Comparison of ENCODE assay signal across 8 mouse cellular contexts in genomic region chr7:127017950-127018345, GRCm38 (mm10). TPM values are rescaled to one million over a fixed set of nuclear protein-coding genes. Genes with fewer than 3 reads are reported as not detected.
DNase-seq lines count a peak whose midpoint lies in the region; ATAC-seq and TF ChIP-seq lines count a peak whose summit lies in the region.

No protein-coding gene starts in this region.

- H3K4me1 ChIP-seq in heart, adult 2 months (ENCODE audit: control insufficient read depth, insufficient read depth, low read length): peaks cover 15% of the 10 kb centered on the region
- peaks cover 84% of the 10 kb centered on the region for H3K4me1 ChIP-seq in E14TG2a.4 (replicated peaks; ENCODE audit: low read depth, low read length)
- peaks cover 72% of the 10 kb centered on the region for H3K4me1 ChIP-seq in forebrain, embryonic 16.5 days (replicated peaks; ENCODE audit: control insufficient read depth, insufficient read depth, low read length)
- H3K4me1 ChIP-seq in liver, embryonic 14.5 days (replicated peaks; ENCODE audit: control insufficient read depth in 2 of 2, insufficient read depth in 2 of 2, low read length in 1 of 2): peaks cover 9 to 30% of the 10 kb centered on the region in 2 experiments

- TF ChIP-seq CTCF in heart, adult 2 months (IDR thresholded peaks at IDR 0.05): no peak
- TF ChIP-seq CTCF in E14TG2a.4 (conservative IDR thresholded peaks at IDR 0.05; ENCODE audit: low read length): no peak
- TF ChIP-seq CTCF in liver, embryonic 14.5 days (IDR thresholded peaks at IDR 0.05; ENCODE audit: low read depth): no peak

- H3K4me3 ChIP-seq in heart, adult 2 months: no peak overlapping the region
- H3K4me3 ChIP-seq in E14TG2a.4 (replicated peaks; ENCODE audit: low read length): peak overlapping the region; percentile 97
- no peak overlapping the region for H3K4me3 ChIP-seq in forebrain, embryonic 16.5 days (replicated peaks; ENCODE audit: low read length)
- H3K4me3 ChIP-seq in liver, embryonic 14.5 days (ENCODE audit: insufficient read depth in 1 of 2, low read depth in 2 of 2, low read length in 2 of 2): no peak overlapping the region

- H3K9me3 ChIP-seq in E14TG2a.4 (ENCODE audit: low read length): no peaks in the 10 kb centered on the region
- no peaks in the 10 kb centered on the region for H3K9me3 ChIP-seq in forebrain, embryonic 16.5 days (ENCODE audit: control insufficient read depth, low read length)
- no peaks in the 10 kb centered on the region for H3K9me3 ChIP-seq in liver, embryonic 14.5 days (ENCODE audit: control insufficient read depth, low read length)

- no peak for TF ChIP-seq POLR2A in heart, adult 2 months (IDR thresholded peaks at IDR 0.05; ENCODE audit: insufficient read depth, low read depth, low read length)

- TF ChIP-seq EP300 in heart, adult 2 months (IDR thresholded peaks at IDR 0.05; ENCODE audit: insufficient read depth, low read depth, low read length): no peak
- no peak for TF ChIP-seq EP300 in liver, embryonic 14.5 days (IDR thresholded peaks at IDR 0.05; ENCODE audit: low read depth)

- no peaks in the 10 kb centered on the region for H3K27me3 ChIP-seq in heart, adult 2 months (ENCODE audit: control insufficient read depth, insufficient read depth, low read length)
- H3K27me3 ChIP-seq in E14TG2a.4 (ENCODE audit: insufficient read depth, low read length): no peaks in the 10 kb centered on the region
- no peaks in the 10 kb centered on the region for H3K27me3 ChIP-seq in forebrain, embryonic 16.5 days (replicated peaks; ENCODE audit: control insufficient read depth, insufficient read depth, low read length)
- no peaks in the 10 kb centered on the region for H3K27me3 ChIP-seq in liver, embryonic 14.5 days (ENCODE audit: control insufficient read depth, insufficient read depth, low read length)

- H3K36me3 ChIP-seq in heart, adult 2 months (ENCODE audit: control insufficient read depth, insufficient read depth, low read length): peaks cover 5% of the 10 kb centered on the region
- H3K36me3 ChIP-seq in E14TG2a.4 (ENCODE audit: insufficient read depth, low read length): peaks cover 56% of the 10 kb centered on the region
- H3K36me3 ChIP-seq in forebrain, embryonic 16.5 days (ENCODE audit: control insufficient read depth, insufficient read depth): peaks cover 15% of the 10 kb centered on the region
- peaks cover 12% of the 10 kb centered on the region for H3K36me3 ChIP-seq in liver, embryonic 14.5 days (replicated peaks; ENCODE audit: control insufficient read depth, insufficient read depth, low read depth)

- no peak for ATAC-seq in forebrain, embryonic 16.5 days
- ATAC-seq in liver, embryonic 14.5 days (ENCODE audit: insufficient read depth): no peak

- WGBS in heart, adult 2 months: 52% methylated on average over 6 of the region's 6 CpGs
- WGBS in forebrain, embryonic 16.5 days: 55% methylated on average over 6 of the region's 6 CpGs
- WGBS in liver, embryonic 14.5 days (ENCODE audit: insufficient replicate concordance): 46% methylated on average over 6 of the region's 6 CpGs

- intact Hi-C loops in heart, adult 2 months (cut with DNase I): loop anchor here (1.0 to 10.0 kb wide), 4 partner anchors 7 to 177 kb away; partner anchors contain the start of genes Cd2bp2 and Cdiptos

- DNase-seq in heart, adult 2 months: peak in 1 of 2 experiments; percentile 8
- no peak for DNase-seq in heart, adult 8-10 months (ENCODE audit: low spot score)
- DNase-seq in liver, embryonic 14.5 days (ENCODE audit: low read depth in 3 of 3, low spot score in 3 of 3): no peak
- no peak for DNase-seq in ovary, adult 18-20 months (ENCODE audit: low spot score)
- DNase-seq in kidney, adult 9 months: no peak
- DNase-seq in frontal cortex, postnatal 25 days (ENCODE audit: low spot score in 2 of 2): no peak

- peak overlapping the region; percentile 93 for H3K27ac ChIP-seq in heart, adult 2 months
- H3K27ac ChIP-seq in forebrain, embryonic 16.5 days (ENCODE audit: low read length): peak overlapping the region; percentile 78
- peak overlapping the region; percentile 14; the same call in 1 of the 2 replicates for H3K27ac ChIP-seq in liver, embryonic 14.5 days

- H3K9ac ChIP-seq in heart, adult 2 months (ENCODE audit: low read depth, low read length): 0 out of 2 replicates have a peak overlapping the region, but pooled peaks have one; percentile 12
- peak overlapping the region; percentile 15 for H3K9ac ChIP-seq in forebrain, embryonic 16.5 days (replicated peaks; ENCODE audit: low read depth, low read length)
- H3K9ac ChIP-seq in liver, embryonic 14.5 days (replicated peaks): no peak overlapping the region; the same call in 1 of the 2 replicates

- H3K79me2 ChIP-seq in heart, adult 2 months (replicated peaks; ENCODE audit: control insufficient read depth, insufficient read depth, low read length): peaks cover 2% of the 10 kb centered on the region; the same call in 1 of the 2 replicates

- peak overlapping the region; percentile 8 for H3K4me2 ChIP-seq in forebrain, embryonic 16.5 days (ENCODE audit: low read length)
- peak overlapping the region; percentile 31; the same call in 1 of the 2 replicates for H3K4me2 ChIP-seq in liver, embryonic 14.5 days (ENCODE audit: low read depth)

RNA-seq across cellular contexts. Expression of gene Pagr1a, which starts 0.8 kb away (rescaled TPM):
- total RNA-seq in heart, adult 2 months (2021): 10 to 100 TPM; 12.8 to 21.4 TPM
- polyA plus RNA-seq in heart, adult 2 months (2012; rRNA removed): 3.6 and 4.3 TPM in 2 replicates
- total RNA-seq in heart, adult 8-10 months (2022): 10 to 100 TPM in 2 of 4 experiments, 1 to 10 TPM in 2; 8.3 to 22.2 (median 10.5) TPM
- 22.9 and 39.8 TPM in 2 replicates for polyA plus RNA-seq in forebrain, embryonic 16.5 days (2015; fragmentation: Nextera tagmentation; extraction: Ambion mirVana)
- 8.0 and 15.2 TPM in 2 replicates for polyA plus RNA-seq in liver, embryonic 14.5 days (2012; rRNA removed)
- polyA plus RNA-seq in liver, embryonic 14.5 days (2014; fragmentation: Nextera tagmentation; extraction: Ambion mirVana): 27.3 and 32.2 TPM in 2 replicates

RNA-seq across cellular contexts. Expression of gene Pagr1b, which starts 1.7 kb away (rescaled TPM):
- not detected for total RNA-seq in heart, adult 2 months (2021)
- not detected in 2 replicates for polyA plus RNA-seq in heart, adult 2 months (2012; rRNA removed)
- not detected for total RNA-seq in heart, adult 8-10 months (2022)
- not detected in 2 replicates for polyA plus RNA-seq in forebrain, embryonic 16.5 days (2015; fragmentation: Nextera tagmentation; extraction: Ambion mirVana)
- polyA plus RNA-seq in liver, embryonic 14.5 days (2012; rRNA removed): 0.10 and 0.30 TPM in 2 replicates
- polyA plus RNA-seq in liver, embryonic 14.5 days (2014; fragmentation: Nextera tagmentation; extraction: Ambion mirVana): not detected in 2 replicates

RNA-seq across cellular contexts. Expression of gene Gm42742, which starts 2.9 kb away (rescaled TPM):
- 10 to 100 TPM; 15.9 to 25.8 TPM for total RNA-seq in heart, adult 2 months (2021)
- 21.7 and 24.3 TPM in 2 replicates for polyA plus RNA-seq in heart, adult 2 months (2012; rRNA removed)
- 10 to 100 TPM; 28.1 to 33.3 (median 31.4) TPM for total RNA-seq in heart, adult 8-10 months (2022)
- 54.8 and 74.1 TPM in 2 replicates for polyA plus RNA-seq in forebrain, embryonic 16.5 days (2015; fragmentation: Nextera tagmentation; extraction: Ambion mirVana)
- polyA plus RNA-seq in liver, embryonic 14.5 days (2012; rRNA removed): 7.5 and 15.7 TPM in 2 replicates
- polyA plus RNA-seq in liver, embryonic 14.5 days (2014; fragmentation: Nextera tagmentation; extraction: Ambion mirVana): 1.2 and 8.3 TPM in 2 replicates

RNA-seq across cellular contexts. Expression of gene Prrt2, which starts 3.1 kb away (rescaled TPM):
- total RNA-seq in heart, adult 2 months (2021): under 1 TPM; 0.63 to 0.77 TPM
- polyA plus RNA-seq in heart, adult 2 months (2012; rRNA removed): 5.7 and 8.0 TPM in 2 replicates
- 1 to 10 TPM in 1 of 4 experiments, under 1 TPM in 1, not detected in 2; 0.87 to 1.1 TPM for total RNA-seq in heart, adult 8-10 months (2022)
- 21.1 and 29.9 TPM in 2 replicates for polyA plus RNA-seq in forebrain, embryonic 16.5 days (2015; fragmentation: Nextera tagmentation; extraction: Ambion mirVana)
- 0.08 and 0.55 TPM in 2 replicates for polyA plus RNA-seq in liver, embryonic 14.5 days (2012; rRNA removed)
- polyA plus RNA-seq in liver, embryonic 14.5 days (2014; fragmentation: Nextera tagmentation; extraction: Ambion mirVana): 0.40 and 0.41 TPM in 2 replicates

RNA-seq across cellular contexts. Expression of gene Mvp, which starts 3.5 kb away (rescaled TPM):
- 10 to 100 TPM; 50.4 to 59.1 TPM for total RNA-seq in heart, adult 2 months (2021)
- 48.8 and 50.7 TPM in 2 replicates for polyA plus RNA-seq in heart, adult 2 months (2012; rRNA removed)
- 10 to 100 TPM; 59.3 to 81.8 (median 73.5) TPM for total RNA-seq in heart, adult 8-10 months (2022)
- polyA plus RNA-seq in forebrain, embryonic 16.5 days (2015; fragmentation: Nextera tagmentation; extraction: Ambion mirVana): 3.0 and 3.7 TPM in 2 replicates
- polyA plus RNA-seq in liver, embryonic 14.5 days (2012; rRNA removed): 3.8 and 4.5 TPM in 2 replicates
- 5.5 and 5.6 TPM in 2 replicates for polyA plus RNA-seq in liver, embryonic 14.5 days (2014; fragmentation: Nextera tagmentation; extraction: Ambion mirVana)

Comparison
In these comparisons a context has a peak if more than half of its experiments do, and no peak if none do; other contexts are left out.
1. H3K27ac ChIP-seq: peak in every context shown above with its lines; median percentile 93 in heart, adult 2 months; 78 in forebrain, embryonic 16.5 days; 14 in liver, embryonic 14.5 days.